Mouse (Mus musculus): ENCODE measurements at regions not wholly inside any gene's neighbourhood (a gene's known extent, or its start where the extent isn't known, plus 50 kb on each side); places are given as distances from the start of the nearest gene placed in this dataset.

GRCm38 (mm10) chr5:69877100-69877499, 285.0 kb upstream of the Gnpda2 start:
- no peak for DNase-seq

GRCm38 (mm10) chr5:69863027-69863426, 270.9 kb upstream of the Gnpda2 start:
- DNase-seq, result no peak

GRCm38 (mm10) chr5:69844809-69845208, 252.7 kb upstream of the Gnpda2 start:
- no peak for DNase-seq

GRCm38 (mm10) chr5:69837947-69838710, 246.0 kb upstream of the Gnpda2 start:
- DNase-seq, result no peak

GRCm38 (mm10) chr5:69836356-69836755, 244.2 kb upstream of the Gnpda2 start:
- no peak for DNase-seq

GRCm38 (mm10) chr5:69835162-69835561, 243.0 kb upstream of the Gnpda2 start:
- DNase-seq, result no peak

- no peak for DNase-seq
Measured at GRCm38 (mm10) chr5:69817778-69818177, 225.6 kb upstream of the Gnpda2 start.

- no peak for DNase-seq
Measured at GRCm38 (mm10) chr5:69817035-69817434, 224.9 kb upstream of the Gnpda2 start.

GRCm38 (mm10) chr5:69815356-69815755, 223.2 kb upstream of the Gnpda2 start:
- DNase-seq, result no peak

- no peak for DNase-seq
Measured at GRCm38 (mm10) chr5:69802612-69803011, 210.5 kb upstream of the Gnpda2 start.

- DNase-seq, result no peak
Measured at GRCm38 (mm10) chr5:69802101-69802500, 210.0 kb upstream of the Gnpda2 start.

GRCm38 (mm10) chr5:69795316-69795715, 203.2 kb upstream of the Gnpda2 start:
- no peak for DNase-seq

GRCm38 (mm10) chr5:69794641-69795040, 202.5 kb upstream of the Gnpda2 start:
- DNase-seq, result no peak

- no peak for DNase-seq
Measured at GRCm38 (mm10) chr5:69756769-69757485, 164.8 kb upstream of the Gnpda2 start.

- DNase-seq, result no peak
Measured at GRCm38 (mm10) chr5:69756360-69756759, 164.2 kb upstream of the Gnpda2 start.

- DNase-seq, result no peak
Measured at GRCm38 (mm10) chr5:69740511-69740910, 148.4 kb upstream of the Gnpda2 start.

GRCm38 (mm10) chr5:69721351-69722006, 129.3 kb upstream of the Gnpda2 start:
- DNase-seq, result no peak

- DNase-seq, result no peak
Measured at GRCm38 (mm10) chr5:69716087-69716486, 123.9 kb upstream of the Gnpda2 start.

GRCm38 (mm10) chr5:69707099-69707498, 115.0 kb upstream of the Gnpda2 start:
- DNase-seq, result no peak

- DNase-seq, result no peak
Measured at GRCm38 (mm10) chr5:69705168-69705532, 113.0 kb upstream of the Gnpda2 start.

GRCm38 (mm10) chr5:69704261-69705167, 112.4 kb upstream of the Gnpda2 start:
- peak in 1 of 2 experiments; percentile 3 for DNase-seq

- DNase-seq, result no peak
Measured at GRCm38 (mm10) chr5:69678770-69679169, 86.6 kb upstream of the Gnpda2 start.

GRCm38 (mm10) chr5:69678268-69678667, 86.1 kb upstream of the Gnpda2 start:
- no peak for DNase-seq
